Comparison of ENCODE assay signal across 10 mouse cellular contexts in genomic region chr14:41007641-41008040, GRCm38 (mm10). TPM values are rescaled to one million over a fixed set of nuclear protein-coding genes. Genes with fewer than 3 reads are reported as not detected.
DNase-seq lines count a peak whose midpoint lies in the region; ATAC-seq lines count a peak whose summit lies in the region.
"Had no signal": no experiment of that assay in that cellular context is flagged by ENCODE, and none has a peak within 500 bp of the region (broad histone marks: within the 10 kb centered on the region; RNA-seq: fewer than 3 reads in every experiment).

No protein-coding gene starts in this region.

- H3K36me3 ChIP-seq in kidney, embryonic 16.5 days (ENCODE audit: insufficient read depth, low read length) = no peaks in the 10 kb centered on the region
- peaks cover 44% of the 10 kb centered on the region for H3K36me3 ChIP-seq in erythroblast, embryonic 14.5 days (ENCODE audit: control insufficient read depth)
- H3K36me3 ChIP-seq: midbrain, embryonic 13.5 days had no signal

- peak; percentile 78 for ATAC-seq in kidney, embryonic 16.5 days (ENCODE audit: low FRiP score, low TSS enrichment)

- peaks cover 58% of the 10 kb centered on the region for H3K4me1 ChIP-seq in kidney, embryonic 16.5 days (ENCODE audit: insufficient read depth, low read length)
- H3K4me1 ChIP-seq in erythroblast, embryonic 14.5 days (ENCODE audit: control insufficient read depth) = peaks cover 86% of the 10 kb centered on the region

- H3K9me3 ChIP-seq in kidney, embryonic 16.5 days (ENCODE audit: low read length) = no peaks in the 10 kb centered on the region
- no peaks in the 10 kb centered on the region for H3K9me3 ChIP-seq in erythroblast, embryonic 14.5 days (ENCODE audit: control insufficient read depth, low read length)
- H3K9me3 ChIP-seq: midbrain, embryonic 13.5 days had no signal

- no peak overlapping the region; the same call in 1 of the 2 replicates for H3K9ac ChIP-seq in kidney, embryonic 16.5 days (replicated peaks; ENCODE audit: low read length)
- H3K9ac ChIP-seq: forebrain, postnatal 0 days; midbrain, embryonic 13.5 days had no signal

- peak overlapping the region; percentile 88 for H3K27ac ChIP-seq in kidney, embryonic 16.5 days (ENCODE audit: low read length)
- H3K27ac ChIP-seq: midbrain, embryonic 13.5 days had no signal

- no peak overlapping the region for H3K4me2 ChIP-seq in kidney, embryonic 16.5 days (replicated peaks; ENCODE audit: low read depth, low read length)
- H3K4me2 ChIP-seq: midbrain, embryonic 13.5 days had no signal

- H3K4me3 ChIP-seq in kidney, embryonic 16.5 days (ENCODE audit: low read length) = no peak overlapping the region
- peak overlapping the region; percentile 63 for H3K4me3 ChIP-seq in erythroblast, embryonic 14.5 days (replicated peaks)
- H3K4me3 ChIP-seq: midbrain, embryonic 13.5 days had no signal

- no peak for DNase-seq in kidney, adult 8-10 months
- peak; percentile 55 for DNase-seq in c-Kit-negative CD71-positive TER-119-positive erythroid progenitor cells, embryonic 14.5 days (ENCODE audit: low read depth, low spot score)
- DNase-seq in lung, postnatal 14 days = peak; percentile 16
- DNase-seq in adrenal gland, postnatal 25 days = no peak
- no peak for DNase-seq in urinary bladder, postnatal 4 days (ENCODE audit: low spot score in 2 of 2)
- DNase-seq: cerebellum, adult 2 months; forebrain, postnatal 0 days had no signal

- 20% methylated on average over 5 of the region's 5 CpGs for WGBS in kidney, embryonic 16.5 days

- H3K27me3 ChIP-seq in kidney, embryonic 16.5 days (ENCODE audit: insufficient read depth, low read length) = no peaks in the 10 kb centered on the region
- H3K27me3 ChIP-seq in erythroblast, embryonic 14.5 days (ENCODE audit: control insufficient read depth) = no peaks in the 10 kb centered on the region
- H3K27me3 ChIP-seq: midbrain, embryonic 13.5 days had no signal

RNA-seq across cellular contexts. Expression of gene Fam213a, which starts 5.9 kb away (rescaled TPM):
- polyA plus RNA-seq in kidney, embryonic 16.5 days (2015; fragmentation: Nextera tagmentation; extraction: Ambion mirVana) = 109 and 111 TPM in 2 replicates
- 8.5 and 12.2 TPM in 2 replicates for polyA plus RNA-seq in erythroblast, embryonic 14.5 days (2012)
- total RNA-seq in adrenal gland, postnatal 25 days (2021) = 58.3 and 81.5 TPM in 2 replicates

RNA-seq across cellular contexts. Expression of gene Tspan14, which starts 41.0 kb away (rescaled TPM):
- polyA plus RNA-seq in kidney, embryonic 16.5 days (2015; fragmentation: Nextera tagmentation; extraction: Ambion mirVana) = 138 and 144 TPM in 2 replicates
- 0.27 and 0.33 TPM in 2 replicates for polyA plus RNA-seq in erythroblast, embryonic 14.5 days (2012)
- total RNA-seq in adrenal gland, postnatal 25 days (2021) = 24.7 and 31.1 TPM in 2 replicates

Comparison
In these comparisons a context has a peak if more than half of its experiments do, and no peak if none do; other contexts are left out.
1. DNase-seq: peak in c-Kit-negative CD71-positive TER-119-positive erythroid progenitor cells, embryonic 14.5 days (single experiment) and lung, postnatal 14 days (single experiment); none in kidney, adult 8-10 months (0 of 2), adrenal gland, postnatal 25 days (single experiment) and urinary bladder, postnatal 4 days (0 of 2).
2. RNA of gene Tspan14, which starts 41.0 kb away (polyA plus RNA-seq): 138 to 144 TPM in kidney, embryonic 16.5 days; 0.27 to 0.33 TPM in erythroblast, embryonic 14.5 days; every median in the first group is over 100 times any median in the second.